Mouse (Mus musculus): ENCODE data around the gene Arhgap24. TPM values are rescaled to one million over a fixed set of nuclear protein-coding genes. Genes with fewer than 3 reads are reported as not detected.
A peak's percentile ranks its signal among the peaks of the same experiment; 100 is the strongest.

Gene Arhgap24
- polyA plus RNA-seq, 1 experiment, result 4.2 TPM

DNA sequence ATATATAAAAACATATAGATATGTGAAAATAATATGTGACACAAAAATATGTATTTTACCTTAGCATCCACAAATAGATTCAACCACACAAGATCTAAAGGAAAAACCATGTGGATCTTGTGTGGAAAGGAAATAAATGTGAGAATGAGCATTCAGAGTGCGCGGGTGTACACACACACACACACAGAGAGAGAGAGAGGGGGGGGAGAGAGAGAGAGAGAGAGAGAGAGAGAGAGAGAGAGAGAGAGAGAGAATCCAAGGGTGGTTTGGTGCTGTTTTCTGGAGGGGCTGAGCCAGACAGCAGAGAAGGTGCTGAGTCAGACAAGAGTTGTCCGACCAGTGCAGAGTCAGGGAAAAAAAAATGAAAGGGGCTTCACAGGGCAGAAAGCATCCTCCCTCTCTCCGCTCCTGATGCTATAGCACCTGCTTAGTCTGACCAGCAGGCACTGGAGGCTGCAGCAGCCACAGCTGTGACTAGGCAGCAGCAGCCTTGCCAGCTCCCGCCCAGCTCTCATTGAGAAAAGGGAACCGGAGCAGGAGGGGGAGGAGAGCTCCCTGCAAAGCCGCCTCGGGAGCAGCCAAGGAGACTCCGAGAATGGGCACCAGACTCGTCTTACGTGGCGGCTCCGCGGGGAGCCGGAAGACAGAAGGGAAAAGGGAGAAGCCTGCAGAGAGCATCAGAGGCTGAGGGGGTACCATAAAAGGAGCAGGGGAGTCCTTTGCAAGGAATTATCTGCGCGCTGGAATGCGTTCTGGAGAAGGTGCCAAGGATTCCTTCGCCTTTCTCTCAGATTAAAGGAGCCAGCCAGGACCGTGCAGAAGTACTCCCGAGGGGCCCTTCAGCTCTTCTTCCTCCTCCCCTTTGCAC lies 363.8 kb downstream of the Arhgap24 start:
- no peak for DNase-seq (ENCODE audit: low read depth in 1 of 2, low spot score in 2 of 2)
- WGBS, result 7% methylated on average over 21 of the region's 21 CpGs
- Histone ChIP-seq H3K36me3 (ENCODE audit: control insufficient read depth, insufficient read depth, low read length) (no peaks in the 10 kb centered on the region), H3K4me1 (ENCODE audit: control insufficient read depth, insufficient read depth, insufficient read length) (no peaks in the 10 kb centered on the region), H3K27ac (ENCODE audit: insufficient read depth, low read length) (no peak overlapping the region), H3K27me3 (ENCODE audit: control insufficient read depth, insufficient read depth, low read length) (no peaks in the 10 kb centered on the region), H3K4me3 (ENCODE audit: extremely low read depth, insufficient read depth, insufficient read length) (peak overlapping the region; percentile 2; the same call in 1 of the 2 replicates)
- TF ChIP-seq POLR2A (IDR thresholded peaks at IDR 0.05; ENCODE audit: low read depth, low read length), result no peak
- TF ChIP-seq CTCF (IDR thresholded peaks at IDR 0.05; ENCODE audit: extremely low read depth, insufficient read depth, insufficient read length, insufficient replicate concordance), result no peak

DNA sequence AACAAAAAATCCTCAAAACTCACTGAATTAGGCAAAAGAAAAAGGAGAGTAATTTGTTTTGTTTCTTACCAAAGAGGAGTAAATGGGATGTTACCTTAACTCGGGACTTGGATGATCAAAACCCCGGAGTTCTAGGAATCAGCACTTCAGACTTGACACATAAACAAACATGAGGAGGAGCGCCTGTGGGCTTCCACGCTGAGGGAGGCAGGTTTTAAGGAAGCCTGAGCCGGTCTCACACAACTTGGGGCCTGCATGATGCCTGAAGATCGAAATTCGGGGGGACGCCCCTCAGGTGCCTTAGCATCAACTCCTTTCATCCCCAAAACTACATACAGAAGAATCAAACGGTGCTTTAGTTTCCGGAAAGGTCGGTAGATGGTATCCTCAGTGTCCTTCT lies 364.6 kb downstream of the Arhgap24 start:
- H3K36me3 ChIP-seq (ENCODE audit: control insufficient read depth, insufficient read depth, low read length), result no peaks in the 10 kb centered on the region
- no peaks in the 10 kb centered on the region for H3K4me1 ChIP-seq (ENCODE audit: control insufficient read depth, insufficient read depth, insufficient read length)
- no peaks in the 10 kb centered on the region for H3K27me3 ChIP-seq (ENCODE audit: control insufficient read depth, insufficient read depth, low read length)
- H3K4me3 ChIP-seq (ENCODE audit: extremely low read depth, insufficient read depth, insufficient read length), result no peak overlapping the region
- H3K27ac ChIP-seq (ENCODE audit: insufficient read depth, low read length), result no peak overlapping the region
- no peak for DNase-seq (ENCODE audit: low read depth in 1 of 2, low spot score in 2 of 2)
- WGBS, result 50% methylated on average over 11 of the region's 11 CpGs
- TF ChIP-seq CTCF (IDR thresholded peaks at IDR 0.05; ENCODE audit: extremely low read depth, insufficient read depth, insufficient read length, insufficient replicate concordance) (no peak), POLR2A (IDR thresholded peaks at IDR 0.05; ENCODE audit: low read depth, low read length) (no peak)

DNA sequence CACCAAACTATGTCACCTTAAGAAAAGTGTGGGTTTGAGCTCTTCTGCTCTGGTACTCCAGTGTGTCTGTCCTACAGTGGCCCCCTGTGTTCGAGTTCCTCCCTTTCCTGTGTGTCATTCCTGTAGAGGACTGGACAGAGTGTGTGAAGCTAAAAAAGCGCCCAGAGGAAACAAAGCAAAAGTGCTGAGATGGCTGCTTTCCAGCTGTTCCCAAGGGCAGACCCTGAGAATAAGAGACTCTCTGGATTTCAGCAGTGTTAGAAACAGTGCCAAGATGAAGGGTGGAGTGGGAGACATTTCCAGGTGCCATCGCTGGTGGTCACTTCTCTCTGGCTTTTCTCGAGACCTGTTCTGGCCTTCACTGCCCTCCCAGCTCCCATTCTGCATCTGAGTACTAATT lies 366.7 kb downstream of the Arhgap24 start:
- H3K4me1 ChIP-seq (ENCODE audit: control insufficient read depth, insufficient read depth, insufficient read length), result no peaks in the 10 kb centered on the region
- no peaks in the 10 kb centered on the region for H3K27me3 ChIP-seq (ENCODE audit: control insufficient read depth, insufficient read depth, low read length)
- no peak for TF ChIP-seq CTCF (IDR thresholded peaks at IDR 0.05; ENCODE audit: extremely low read depth, insufficient read depth, insufficient read length, insufficient replicate concordance)
- no peak for DNase-seq (ENCODE audit: low read depth in 1 of 2, low spot score in 2 of 2)
- 53% methylated on average over 4 of the region's 4 CpGs for WGBS
- H3K36me3 ChIP-seq (ENCODE audit: control insufficient read depth, insufficient read depth, low read length), result no peaks in the 10 kb centered on the region
- H3K27ac ChIP-seq (ENCODE audit: insufficient read depth, low read length), result no peak overlapping the region
- no peak overlapping the region for H3K4me3 ChIP-seq (ENCODE audit: extremely low read depth, insufficient read depth, insufficient read length)

DNA sequence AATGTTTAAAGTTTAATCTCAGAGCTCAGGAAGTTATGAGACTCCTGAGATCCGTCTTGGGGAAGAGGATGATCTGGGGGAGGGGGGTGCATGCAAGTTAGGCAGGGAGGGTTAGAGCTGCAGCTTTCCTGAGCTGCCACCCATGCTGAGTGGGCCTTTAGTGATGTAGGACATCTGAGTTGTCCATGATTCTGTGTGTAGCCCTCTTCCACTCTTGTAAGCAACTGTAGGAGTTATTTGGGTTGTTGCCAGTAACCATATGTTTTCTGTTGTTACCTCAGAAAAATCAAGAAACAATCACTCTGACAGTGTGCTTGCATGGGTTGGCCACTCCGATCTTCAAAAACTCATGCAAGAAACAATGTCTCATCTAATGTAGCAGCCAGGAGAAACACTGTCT lies 370.6 kb downstream of the Arhgap24 start:
- 66% methylated on average over 2 of the region's 2 CpGs for WGBS
- no peak for TF ChIP-seq POLR2A (IDR thresholded peaks at IDR 0.05; ENCODE audit: low read depth, low read length)
- TF ChIP-seq CTCF (IDR thresholded peaks at IDR 0.05; ENCODE audit: extremely low read depth, insufficient read depth, insufficient read length, insufficient replicate concordance), result no peak
- H3K4me1 ChIP-seq (ENCODE audit: control insufficient read depth, insufficient read depth, insufficient read length), result no peaks in the 10 kb centered on the region
- H3K36me3 ChIP-seq (ENCODE audit: control insufficient read depth, insufficient read depth, low read length), result no peaks in the 10 kb centered on the region
- no peak for DNase-seq (ENCODE audit: low read depth in 1 of 2, low spot score in 2 of 2)
- H3K27me3 ChIP-seq (ENCODE audit: control insufficient read depth, insufficient read depth, low read length), result no peaks in the 10 kb centered on the region
- no peak overlapping the region for H3K4me3 ChIP-seq (ENCODE audit: extremely low read depth, insufficient read depth, insufficient read length)
- no peak overlapping the region for H3K27ac ChIP-seq (ENCODE audit: insufficient read depth, low read length)

DNA sequence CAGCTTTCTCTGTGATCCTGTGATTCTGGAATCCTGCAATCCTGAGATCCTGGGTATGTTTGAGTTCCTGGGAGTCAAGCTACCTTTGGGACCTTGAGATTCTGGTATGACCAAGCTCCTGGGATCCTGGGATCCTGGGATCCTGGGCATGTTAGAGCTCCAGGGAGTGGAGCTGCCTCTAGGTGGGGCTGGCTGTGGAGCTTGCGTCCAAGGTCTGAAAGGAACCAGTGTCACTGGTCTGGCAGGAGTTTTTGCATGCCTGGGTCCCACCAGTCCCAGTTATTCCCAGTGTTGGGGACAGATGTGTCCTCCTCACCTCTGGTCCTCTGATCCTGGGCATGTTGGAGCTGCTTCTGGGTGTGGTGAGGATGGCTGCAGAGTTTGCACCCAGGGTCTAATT lies 372.6 kb downstream of the Arhgap24 start:
- 91% methylated on average over 1 of the region's 1 CpGs for WGBS
- no peak for DNase-seq (ENCODE audit: low read depth in 1 of 2, low spot score in 2 of 2)
- TF ChIP-seq CTCF (IDR thresholded peaks at IDR 0.05; ENCODE audit: extremely low read depth, insufficient read depth, insufficient read length, insufficient replicate concordance) (no peak), POLR2A (IDR thresholded peaks at IDR 0.05; ENCODE audit: low read depth, low read length) (no peak)
- H3K36me3 ChIP-seq (ENCODE audit: control insufficient read depth, insufficient read depth, low read length), result no peaks in the 10 kb centered on the region
- no peaks in the 10 kb centered on the region for H3K27me3 ChIP-seq (ENCODE audit: control insufficient read depth, insufficient read depth, low read length)
- H3K27ac ChIP-seq (ENCODE audit: insufficient read depth, low read length), result no peak overlapping the region
- no peak overlapping the region for H3K4me3 ChIP-seq (ENCODE audit: extremely low read depth, insufficient read depth, insufficient read length)
- H3K4me1 ChIP-seq (ENCODE audit: control insufficient read depth, insufficient read depth, insufficient read length), result no peaks in the 10 kb centered on the region

DNA sequence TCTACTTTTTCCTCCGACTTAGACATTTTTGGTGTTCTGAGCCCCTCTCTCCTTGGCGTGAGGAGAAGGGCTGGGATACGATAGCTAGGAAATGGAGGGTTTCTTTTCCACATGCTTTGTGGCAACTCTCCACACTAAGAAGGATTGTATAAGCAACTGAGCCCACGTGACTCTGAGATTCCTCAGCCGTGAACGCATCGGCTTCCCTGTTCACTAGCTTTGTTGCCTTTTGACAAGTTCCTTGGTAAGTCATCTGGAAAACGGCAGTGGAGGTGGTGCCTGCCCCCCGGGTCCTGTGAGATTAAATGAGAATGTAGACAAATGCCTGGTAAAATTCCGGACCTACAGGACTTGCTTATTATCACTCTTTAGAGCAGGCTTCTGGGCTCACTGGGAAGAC lies 374.6 kb downstream of the Arhgap24 start:
- no peak for DNase-seq (ENCODE audit: low read depth in 1 of 2, low spot score in 2 of 2)
- WGBS, result 86% methylated on average over 10 of the region's 10 CpGs
- H3K27ac ChIP-seq (ENCODE audit: insufficient read depth, low read length), result no peak overlapping the region

DNA sequence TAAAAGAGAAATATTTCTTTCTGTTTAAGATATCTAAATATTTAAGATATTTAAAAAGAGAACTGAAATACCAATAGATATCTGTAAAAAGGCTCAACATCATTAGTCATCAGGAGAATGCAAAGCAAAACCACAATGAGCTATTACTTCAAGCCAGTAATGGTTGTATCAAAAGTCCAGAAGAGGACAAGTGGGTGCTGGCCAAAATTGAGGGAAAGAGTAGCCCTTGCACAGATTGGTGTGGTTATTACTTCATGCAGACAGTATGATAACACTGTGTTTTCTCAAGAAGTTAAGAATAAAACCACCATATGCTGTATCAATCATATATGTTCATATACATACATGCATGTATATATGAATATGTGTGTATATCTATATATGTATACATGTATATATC lies 376.9 kb downstream of the Arhgap24 start:
- TF ChIP-seq CTCF (IDR thresholded peaks at IDR 0.05; ENCODE audit: extremely low read depth, insufficient read depth, insufficient read length, insufficient replicate concordance) (no peak), POLR2A (IDR thresholded peaks at IDR 0.05; ENCODE audit: low read depth, low read length) (no peak)
- H3K36me3 ChIP-seq (ENCODE audit: control insufficient read depth, insufficient read depth, low read length), result peaks cover 2% of the 10 kb centered on the region; the same call in 1 of the 2 replicates
- no peak overlapping the region for H3K27ac ChIP-seq (ENCODE audit: insufficient read depth, low read length)
- H3K4me3 ChIP-seq (ENCODE audit: extremely low read depth, insufficient read depth, insufficient read length), result no peak overlapping the region
- no peaks in the 10 kb centered on the region for H3K27me3 ChIP-seq (ENCODE audit: control insufficient read depth, insufficient read depth, low read length)
- DNase-seq (ENCODE audit: low read depth in 1 of 2, low spot score in 2 of 2), result no peak
- no peaks in the 10 kb centered on the region for H3K4me1 ChIP-seq (ENCODE audit: control insufficient read depth, insufficient read depth, insufficient read length)

More for the DNA sequence above, 374.6 kb downstream of the Arhgap24 start:
- Histone ChIP-seq H3K27me3 (ENCODE audit: control insufficient read depth, insufficient read depth, low read length) (no peaks in the 10 kb centered on the region), H3K36me3 (ENCODE audit: control insufficient read depth, insufficient read depth, low read length) (peaks cover 2% of the 10 kb centered on the region; the same call in 1 of the 2 replicates), H3K4me3 (ENCODE audit: extremely low read depth, insufficient read depth, insufficient read length) (no peak overlapping the region), H3K4me1 (ENCODE audit: control insufficient read depth, insufficient read depth, insufficient read length) (no peaks in the 10 kb centered on the region)
- no peak for TF ChIP-seq POLR2A (IDR thresholded peaks at IDR 0.05; ENCODE audit: low read depth, low read length)
- TF ChIP-seq CTCF (IDR thresholded peaks at IDR 0.05; ENCODE audit: extremely low read depth, insufficient read depth, insufficient read length, insufficient replicate concordance), result no peak

Measured in spleen, adult 2 months (tissue).